Mouse (Mus musculus) large intestine, adult 2 months (tissue): ENCODE measurements around the gene Gm28372. TPM values are rescaled to one million over a fixed set of nuclear protein-coding genes. Genes with fewer than 3 reads are reported as not detected.
A peak's percentile ranks its signal among the peaks of the same experiment; 100 is the strongest.

Experiments
- DNase-seq: peaks from one replicate; pipeline ENCODE4 v3.0.0-alpha.2; 2012; ENCODE audit warnings: low read depth, low spot score
- WGBS: fragments of 180-500 bp; shearing (Covaris S2); methylation state at CpG from one replicate; pipeline ENCODE4 v1.1.7; 2018; 5-methylcytosine and 5-hydroxymethylcytosine counted together
- polyA plus RNA-seq: library from polyadenylated mRNA; depleted of rRNA; stranded (reverse); fragments of >200 nt; gene quantifications from 2 replicates; pipeline ENCODE4 v1.2.3, GENCODE M21; 2012

Gm28372 gene
- polyA plus RNA-seq, 1 experiment: not detected

- DNase-seq: no peak
- 48% methylated on average over 2 of the region's 2 CpGs for WGBS
Measured at GRCm38 (mm10) chr2:130406178-130406577, 1.1 kb downstream of the Gm28372 start, which contains the start of gene Tmem239. TSS of gene Tmem239 (plus strand) at chr2:130406478.

DNA sequence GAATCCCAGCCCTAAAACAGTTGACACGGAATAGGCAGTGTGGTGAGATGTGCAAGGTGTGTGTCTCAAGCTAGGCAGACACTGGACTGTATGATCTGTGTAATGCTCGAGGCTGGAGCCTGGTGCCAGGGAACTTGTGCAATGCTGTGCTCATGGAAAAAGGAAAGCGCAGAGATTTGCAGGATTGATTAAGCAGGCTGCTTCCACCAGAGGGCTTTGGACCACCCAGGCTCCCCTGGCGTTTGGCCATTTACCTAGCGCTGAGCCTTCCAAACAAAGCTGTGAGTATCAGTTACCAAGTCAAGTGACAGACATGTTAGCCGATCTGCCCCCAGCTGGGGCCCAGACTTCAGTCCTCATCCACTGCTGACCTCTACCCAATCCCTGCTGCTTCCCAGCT lies 3.2 kb downstream of the Gm28372 start:
- 27% methylated on average over 6 of the region's 6 CpGs for WGBS
- no peak for DNase-seq

- WGBS: 34% methylated on average over 16 of the region's 16 CpGs
- DNase-seq: peak; percentile 27
Measured at GRCm38 (mm10) chr2:130411558-130412495, 6.8 kb downstream of the Gm28372 start.

DNA sequence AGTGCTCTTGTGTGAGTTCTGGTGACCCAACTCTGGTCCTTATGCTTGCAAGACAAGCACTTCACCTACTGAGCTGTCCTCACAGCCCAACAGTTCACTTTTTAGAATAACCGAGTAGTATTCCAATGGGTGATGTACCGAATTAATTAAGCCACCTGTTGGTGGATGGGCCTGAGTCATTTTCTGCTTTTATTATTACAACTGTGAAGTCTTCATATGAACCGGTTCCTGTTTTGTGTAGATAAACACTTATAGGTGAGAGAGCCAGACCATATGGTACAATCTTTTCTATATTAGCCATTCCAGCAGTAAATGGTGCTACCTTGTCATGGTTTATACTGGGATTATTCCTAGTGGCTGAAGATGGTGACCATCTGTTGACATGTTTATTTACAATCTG lies 7.7 kb downstream of the Gm28372 start:
- no peak for DNase-seq
- 76% methylated on average over 3 of the region's 3 CpGs for WGBS

DNA sequence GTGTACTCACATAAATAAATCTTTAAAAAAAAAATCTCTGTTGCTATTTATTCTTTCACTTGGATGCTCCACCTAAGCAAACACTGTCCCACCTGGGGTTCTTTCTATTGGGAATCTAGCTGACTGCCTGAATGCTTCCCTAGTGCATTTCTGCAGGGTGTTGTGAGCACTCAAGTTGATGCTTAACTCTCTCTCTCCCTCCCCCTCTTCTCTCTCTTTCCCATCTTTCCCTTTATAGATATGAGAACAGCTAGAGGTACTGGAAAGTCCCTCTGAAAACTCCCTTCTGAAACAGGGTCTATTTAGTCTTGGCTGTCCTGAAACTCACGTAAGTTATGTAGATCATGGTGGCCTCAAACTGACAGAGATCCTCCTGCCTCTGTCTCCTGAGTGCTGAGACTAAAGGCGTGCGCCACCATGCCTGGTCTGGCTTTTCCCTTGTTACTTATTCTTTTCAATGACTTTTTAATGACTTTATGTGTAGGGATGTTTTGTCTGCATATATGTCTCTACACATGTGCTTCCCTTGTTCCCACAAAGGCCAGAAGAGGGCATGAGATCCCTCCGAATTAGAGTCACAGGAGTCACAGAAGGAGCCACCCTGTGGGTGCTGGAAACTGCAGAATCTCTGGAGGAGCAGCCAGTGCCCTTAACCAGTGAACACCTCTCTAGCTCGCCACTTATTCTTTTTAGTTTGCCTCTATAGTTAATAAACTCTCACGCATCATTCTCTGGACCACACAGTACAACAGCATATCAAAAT lies 9.2 kb downstream of the Gm28372 start:
- no peak for DNase-seq
- 67% methylated on average over 6 of the region's 6 CpGs for WGBS

GRCm38 (mm10) chr2:130421781-130422620 lies 17.0 kb downstream of the Gm28372 start:
- WGBS: 96% methylated on average over 26 of the region's 26 CpGs
- DNase-seq: no peak

DNA sequence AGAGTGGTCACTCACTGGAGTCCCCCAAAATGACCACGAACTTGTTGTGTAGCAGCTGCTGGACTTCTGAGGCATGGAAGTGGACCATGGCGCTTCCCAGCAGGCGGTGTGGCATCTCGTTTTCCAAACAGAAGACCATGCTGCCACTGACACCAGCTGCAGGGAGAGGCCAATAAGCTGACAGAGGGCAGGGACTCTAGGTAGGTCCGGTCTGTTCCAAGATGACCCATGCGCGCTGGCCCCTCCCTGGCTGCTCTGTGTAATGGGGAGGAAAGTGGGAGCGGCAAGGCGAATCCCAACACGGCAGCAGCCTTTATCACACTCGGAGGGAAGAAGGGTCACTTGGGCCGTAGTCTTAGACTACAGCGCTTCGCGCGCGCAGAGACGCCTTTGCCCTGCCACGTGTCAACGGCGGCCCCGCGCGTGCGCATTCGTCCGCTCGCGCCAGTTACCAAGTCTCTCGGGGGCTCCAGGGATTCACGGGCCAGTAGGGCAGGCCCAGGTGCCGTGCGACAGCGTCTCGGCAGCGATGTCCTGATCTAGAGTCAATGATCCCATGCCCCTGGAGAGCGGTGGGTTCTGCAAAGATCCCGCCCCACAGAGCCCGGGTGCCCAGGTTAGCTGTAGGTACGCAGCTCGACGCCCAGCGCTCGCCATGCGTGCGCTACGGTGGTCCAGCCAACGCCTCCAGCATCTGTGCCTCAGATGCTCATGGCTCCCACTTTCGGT lies 18.5 kb downstream of the Gm28372 start:
- DNase-seq: no peak
- 15% methylated on average over 49 of the region's 49 CpGs for WGBS

GRCm38 (mm10) chr2:130424126-130424853 lies 19.3 kb downstream of the Gm28372 start, which contains the start of the genes Vps16 and Pced1a:
TSS of gene Vps16 (plus strand) at chr2:130424339.
TSS of gene Pced1a (minus strand) at chr2:130424701.
- peak; percentile 80 for DNase-seq

GRCm38 (mm10) chr2:130425112-130425511 lies 20.1 kb downstream of the Gm28372 start:
- no peak for DNase-seq
- WGBS: 18% methylated on average over 5 of the region's 5 CpGs

More at GRCm38 (mm10) chr2:130424126-130424853, 19.3 kb downstream of the Gm28372 start, which contains the start of the genes Vps16 and Pced1a:
- WGBS: under 1% methylated on average over 58 of the region's 58 CpGs

DNA sequence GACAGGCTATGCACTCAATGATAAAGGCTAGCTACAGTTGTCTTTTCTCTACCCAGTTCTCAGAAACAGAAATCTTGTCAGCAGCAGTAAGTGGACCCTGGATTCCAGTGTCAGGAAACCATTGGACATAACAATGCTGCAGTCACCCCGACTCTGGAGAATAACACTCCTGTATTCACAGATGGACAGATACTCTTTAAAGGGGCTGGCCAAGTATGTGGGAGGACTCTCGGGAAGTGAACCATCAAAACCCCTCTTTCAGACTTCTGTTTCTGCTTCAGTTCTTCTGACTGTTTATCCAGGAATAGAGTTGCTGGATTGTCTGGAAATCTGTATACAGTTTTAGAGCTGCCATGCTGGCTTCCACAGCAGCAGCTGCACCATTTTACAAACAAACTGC lies 24.8 kb downstream of the Gm28372 start:
- WGBS: 62% methylated on average over 2 of the region's 2 CpGs
- no peak for DNase-seq

GRCm38 (mm10) chr2:130430484-130430883 lies 25.4 kb downstream of the Gm28372 start:
- WGBS: 31% methylated on average over 3 of the region's 3 CpGs
- DNase-seq: no peak

- WGBS: 82% methylated on average over 3 of the region's 3 CpGs
- DNase-seq: no peak
Measured at GRCm38 (mm10) chr2:130432157-130432556, 27.1 kb downstream of the Gm28372 start.

- DNase-seq: no peak
- 13% methylated on average over 4 of the region's 4 CpGs for WGBS
Measured at GRCm38 (mm10) chr2:130433152-130433551, 28.1 kb downstream of the Gm28372 start.

DNA sequence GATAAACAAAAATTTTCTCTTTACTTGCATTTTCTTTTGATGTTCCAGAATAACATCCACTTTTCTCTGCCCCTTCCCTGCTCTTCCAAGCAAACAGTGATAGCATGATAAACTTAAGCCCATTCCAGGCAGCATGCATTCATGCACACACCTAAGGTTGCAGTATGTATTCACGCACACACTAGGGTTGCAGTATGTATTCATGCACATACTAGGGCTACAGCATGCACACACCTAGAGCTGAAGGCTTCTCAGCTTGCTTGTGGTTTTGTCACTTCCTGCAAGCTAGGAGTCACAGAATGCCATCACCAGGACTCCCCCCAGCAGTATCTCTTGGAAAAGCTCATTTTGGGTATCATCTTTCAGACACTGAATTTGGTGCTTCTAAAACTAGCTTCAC lies 31.7 kb downstream of the Gm28372 start:
- no peak for DNase-seq
- WGBS: 100% methylated on average over 1 of the region's 1 CpGs

- 76% methylated on average over 3 of the region's 3 CpGs for WGBS
- DNase-seq: no peak
Measured at GRCm38 (mm10) chr2:130438861-130439260, 33.8 kb downstream of the Gm28372 start.

GRCm38 (mm10) chr2:130439840-130440480 lies 34.9 kb downstream of the Gm28372 start:
- WGBS: 83% methylated on average over 4 of the region's 4 CpGs
- DNase-seq: no peak

DNA sequence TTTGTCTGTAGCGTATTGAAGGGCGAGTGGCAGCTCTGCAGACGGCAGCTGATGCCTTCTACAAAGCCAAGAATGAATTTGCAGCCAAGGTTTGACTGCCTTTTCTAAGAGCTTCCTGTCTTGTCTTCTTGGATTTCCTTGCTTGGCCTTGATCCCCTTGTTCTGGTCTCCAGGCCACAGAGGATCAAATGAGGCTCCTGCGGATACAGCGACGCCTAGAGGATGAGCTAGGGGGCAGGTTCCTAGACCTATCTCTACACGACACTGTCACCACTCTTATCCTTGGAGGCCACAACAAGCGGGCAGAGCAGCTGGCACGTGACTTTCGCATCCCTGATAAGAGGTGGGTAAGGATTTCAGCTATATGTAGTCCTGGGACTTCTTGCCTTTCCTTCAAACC lies 37.1 kb downstream of the Gm28372 start:
- no peak for DNase-seq
- 89% methylated on average over 10 of the region's 10 CpGs for WGBS

DNA sequence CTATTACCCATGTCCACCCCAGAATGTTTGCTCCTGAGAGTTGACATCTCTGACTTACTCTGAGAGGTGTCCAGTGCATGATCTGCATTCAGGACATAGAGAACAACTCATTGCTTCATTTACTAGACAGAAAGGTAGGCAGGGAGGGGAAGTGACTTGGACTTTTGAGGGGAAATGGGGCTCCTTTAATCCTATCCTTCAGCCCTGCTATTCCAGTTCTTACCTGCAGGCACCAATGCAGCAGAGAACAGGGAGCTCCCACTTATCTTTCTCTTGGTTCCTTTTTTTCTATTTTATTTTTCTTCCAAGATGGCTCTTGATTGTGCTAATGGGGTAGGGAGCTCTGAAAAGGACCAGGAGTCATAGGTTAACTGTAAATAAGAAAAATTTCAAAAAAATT lies 43.4 kb downstream of the Gm28372 start:
- DNase-seq: no peak
